Mouse (Mus musculus) urinary bladder, adult 18-20 months (tissue): Measurements from ENCODE around the gene Tmem254b.
"Not testable (repeated sequence)": the region's sequence is repeated elsewhere in the genome, so short reads cannot be mapped to it uniquely, and the experiment has no call there.

ENCODE experiments used
- DNase-seq, 2 experiments: peaks; one replicate each; pipeline ENCODE4 v3.0.0; 2022; ENCODE audit warnings: low spot score in 2 of 2, mixed read lengths in 2 of 2

Gene Tmem254b

GRCm38 (mm10) chr14:26206926-26207247, at the start of gene Tmem254b:
TSS of gene Tmem254b (minus strand) at chr14:26207041.
- not testable (repeated sequence) for DNase-seq

DNA sequence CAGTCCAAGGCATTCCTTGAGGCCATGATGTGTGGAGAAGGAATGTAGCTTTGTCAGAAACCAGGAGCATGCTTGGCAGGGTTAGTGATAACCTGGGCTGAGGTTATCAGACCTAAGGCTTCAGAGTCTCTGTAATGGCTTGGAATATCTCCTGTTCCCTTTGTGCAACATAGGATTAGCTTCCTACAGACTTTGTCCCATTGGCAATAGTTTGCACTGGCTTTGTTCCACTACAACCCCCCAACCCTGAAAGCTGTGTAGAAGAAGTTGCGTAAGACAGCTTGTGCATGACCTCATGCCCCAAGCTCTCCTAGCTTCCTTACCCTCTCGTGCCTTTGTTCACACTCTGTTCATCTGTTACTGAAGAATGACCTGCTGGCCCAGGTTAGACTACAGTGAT, 30.3 kb upstream of the Tmem254b start:
- not testable (repeated sequence) for DNase-seq

DNA sequence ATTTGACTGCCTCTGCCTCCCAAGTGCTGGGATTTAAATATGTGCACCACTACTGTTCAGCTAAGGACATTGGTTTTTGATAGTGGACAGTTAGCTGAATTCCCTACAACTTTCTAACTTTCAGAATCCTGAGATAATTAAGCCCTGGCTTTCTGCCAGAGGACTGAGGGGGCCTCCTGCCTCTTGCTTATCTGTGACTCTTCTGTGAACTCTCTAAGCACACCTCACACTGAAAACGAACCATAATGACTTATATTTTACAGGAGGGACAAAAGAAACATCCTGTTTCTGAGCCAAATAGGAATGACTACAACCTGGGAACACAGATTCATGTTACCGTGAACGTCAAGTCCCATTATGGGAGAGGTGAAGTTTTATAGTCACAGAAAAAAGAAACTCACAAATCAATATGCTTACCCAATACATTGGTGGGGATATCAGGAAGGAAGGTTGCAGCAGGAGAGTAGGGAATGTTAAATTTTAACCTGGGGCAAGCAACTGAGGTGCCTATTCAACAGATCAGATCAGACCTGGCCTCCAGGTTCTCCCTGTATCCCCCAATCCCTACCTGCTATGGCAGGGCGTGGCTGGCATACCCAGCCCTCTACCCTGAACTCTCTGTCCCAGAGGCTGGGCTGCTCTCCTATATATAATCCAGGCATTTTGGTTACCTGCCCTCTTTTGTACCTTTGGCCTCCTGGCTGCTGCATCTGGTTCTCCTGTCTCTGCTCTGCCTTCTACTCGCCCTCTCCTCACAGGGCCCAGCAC, 9.6 kb upstream of the Tmem254b start:
- not testable (repeated sequence) for DNase-seq

DNA sequence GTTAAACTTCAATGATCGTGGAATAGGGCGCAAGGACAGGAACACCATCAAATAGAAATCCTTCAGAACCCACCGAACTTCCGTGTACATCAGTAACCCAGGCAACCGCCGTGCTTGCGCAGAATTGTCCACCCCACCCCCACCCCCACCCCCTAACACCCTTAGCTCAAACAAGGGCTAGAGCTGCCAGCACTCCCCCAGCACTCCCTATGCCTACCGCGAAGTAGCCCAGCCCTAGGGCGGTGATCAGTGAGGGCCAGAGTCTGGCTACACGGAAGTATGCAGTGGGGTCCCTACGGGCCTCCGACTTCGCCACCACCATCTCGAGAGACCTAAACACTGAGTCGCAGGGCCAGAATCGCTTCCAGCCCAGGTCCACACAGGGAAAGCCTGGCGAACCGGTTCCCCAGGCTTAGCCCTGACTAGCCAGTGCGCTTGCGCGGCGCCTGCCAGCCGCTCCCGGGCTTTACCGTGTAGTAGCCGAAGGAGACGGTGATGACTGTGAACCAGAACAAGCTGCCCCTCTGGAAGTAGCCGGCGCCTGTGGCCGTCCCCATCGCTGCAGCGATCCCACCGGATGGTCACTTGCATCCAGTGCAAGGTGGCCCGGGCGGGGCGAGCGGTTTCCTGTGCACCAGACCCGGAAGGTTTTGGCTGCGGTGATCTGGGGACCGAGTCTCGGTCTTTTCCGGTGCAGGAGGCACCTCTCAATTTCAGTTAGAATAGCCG, 480 bp downstream of the Tmem254b start:
- not testable (repeated sequence) for DNase-seq

DNA sequence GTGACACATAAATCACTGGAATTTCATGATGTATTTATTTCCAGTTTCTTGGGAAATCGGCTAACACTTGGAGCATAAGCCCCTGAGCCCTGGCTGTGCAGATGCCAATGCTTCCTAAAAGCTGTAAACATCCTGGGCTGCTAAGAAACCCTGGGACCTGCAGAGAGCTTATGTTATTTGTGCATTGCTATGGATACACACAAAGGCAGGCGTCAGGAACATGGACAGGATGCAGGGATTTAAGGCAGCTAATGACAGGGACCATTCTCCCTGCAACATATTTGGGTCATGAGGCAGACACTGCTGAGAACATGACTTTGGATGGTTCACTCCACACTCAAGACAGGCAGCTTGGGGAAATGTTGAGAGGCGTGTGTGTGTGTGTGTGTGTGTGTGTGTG, 9.0 kb downstream of the Tmem254b start:
- DNase-seq = not testable (repeated sequence)

DNA sequence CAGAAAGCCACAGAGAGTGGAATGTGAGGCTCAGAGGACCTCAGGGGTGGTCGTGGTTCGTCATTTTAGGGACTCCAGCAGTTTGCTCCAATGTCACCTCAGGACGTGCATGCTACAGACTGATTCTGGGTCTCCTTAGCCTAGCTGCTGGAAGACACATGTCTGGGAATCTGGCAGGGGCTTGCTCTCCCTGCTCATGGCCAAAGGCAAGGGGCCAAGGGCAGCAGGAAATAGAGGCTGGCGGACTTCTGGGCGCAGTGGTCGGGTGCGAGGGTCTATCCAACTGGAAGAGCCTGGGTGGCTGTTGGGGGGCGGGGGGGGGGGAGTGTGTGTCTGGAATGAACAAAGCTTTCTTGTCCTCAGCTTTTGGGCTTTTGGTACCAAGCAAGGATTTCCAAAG, 18.5 kb downstream of the Tmem254b start:
- not testable (repeated sequence) for DNase-seq

DNA sequence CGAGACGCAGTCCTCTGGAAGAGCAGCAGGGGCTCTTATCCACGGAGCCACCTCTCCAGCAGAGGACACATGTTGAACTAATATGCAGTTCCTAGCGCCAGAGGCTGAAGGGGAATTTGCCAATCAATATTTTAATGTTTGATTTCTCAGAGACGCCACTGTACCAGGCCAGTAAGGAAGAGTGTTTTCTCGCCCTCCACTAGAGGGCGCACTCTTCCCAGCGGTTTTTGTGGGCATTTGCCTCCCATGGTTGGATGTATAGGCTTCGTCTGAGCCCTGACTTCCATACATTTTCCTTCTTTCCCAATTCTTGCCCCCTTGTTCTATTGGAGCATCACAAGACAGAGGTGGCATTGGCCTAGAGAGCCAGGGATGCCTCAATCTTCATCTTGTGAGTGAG, 20.2 kb downstream of the Tmem254b start:
- not testable (repeated sequence) for DNase-seq

- not testable (repeated sequence) for DNase-seq
Observed at GRCm38 (mm10) chr14:26182380-26182779, 24.5 kb downstream of the Tmem254b start, which contains the start of gene Plac9b. TSS of gene Plac9b (minus strand) at chr14:26182480.

GRCm38 (mm10) chr14:26181660-26182059, 25.2 kb downstream of the Tmem254b start:
- DNase-seq = not testable (repeated sequence)

- DNase-seq = not testable (repeated sequence)
Observed at GRCm38 (mm10) chr14:26175028-26175427, 31.8 kb downstream of the Tmem254b start.

- not testable (repeated sequence) for DNase-seq
Observed at GRCm38 (mm10) chr14:26173955-26174354, 32.9 kb downstream of the Tmem254b start.

- not testable (repeated sequence) for DNase-seq
Observed at GRCm38 (mm10) chr14:26165266-26165665, 41.6 kb downstream of the Tmem254b start.

GRCm38 (mm10) chr14:26162423-26162822, 44.4 kb downstream of the Tmem254b start:
- DNase-seq = not testable (repeated sequence)

DNA sequence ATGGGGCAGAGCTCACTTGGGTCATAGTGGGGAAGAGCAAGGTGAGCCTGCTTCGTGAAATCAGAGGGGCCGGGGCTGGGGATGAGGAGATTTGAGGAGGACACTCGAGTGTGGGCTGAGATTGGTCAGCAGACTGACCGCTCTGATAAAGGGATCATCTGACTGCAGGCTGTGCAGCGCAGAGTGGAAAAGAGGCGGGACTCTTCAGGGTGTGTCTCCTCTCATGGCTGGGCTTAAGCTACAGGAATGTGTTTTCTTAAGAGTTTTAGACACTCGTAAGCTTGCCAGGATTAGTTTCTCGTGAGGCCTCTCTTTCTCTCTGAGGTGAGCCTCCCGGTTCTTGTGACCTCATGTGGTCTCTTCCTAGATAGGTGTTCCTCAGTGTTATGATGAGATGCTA, 45.7 kb downstream of the Tmem254b start:
- not testable (repeated sequence) for DNase-seq

DNA sequence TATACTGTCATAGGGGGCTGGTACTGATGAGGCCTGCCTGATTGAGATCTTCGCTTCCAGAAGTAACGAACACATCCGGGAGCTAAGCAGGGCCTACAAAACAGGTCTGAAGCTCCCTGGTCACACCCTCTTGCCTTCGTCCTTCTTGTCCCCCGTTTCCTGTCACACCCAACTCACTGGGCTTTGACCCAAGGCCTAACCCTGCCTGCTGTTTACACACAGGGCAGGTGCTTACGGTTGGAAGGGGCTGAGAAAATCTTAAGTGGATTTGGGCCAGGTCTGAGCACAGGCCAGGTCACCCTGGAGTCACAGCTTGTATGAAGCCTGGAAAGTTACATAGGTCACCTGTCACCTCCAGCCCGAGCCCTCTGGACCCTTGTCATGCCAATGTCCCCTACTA, 50.8 kb downstream of the Tmem254b start:
- not testable (repeated sequence) for DNase-seq
